Mouse (Mus musculus): ENCODE measurements around the gene Hspb7. TPM values are rescaled to one million over a fixed set of nuclear protein-coding genes. Genes with fewer than 3 reads are reported as not detected.

Gene Hspb7
- polyA plus RNA-seq (2016; fragmentation: Nextera tagmentation; extraction: Ambion mirVana) = 0.04 and 0.08 TPM in 2 replicates

DNA sequence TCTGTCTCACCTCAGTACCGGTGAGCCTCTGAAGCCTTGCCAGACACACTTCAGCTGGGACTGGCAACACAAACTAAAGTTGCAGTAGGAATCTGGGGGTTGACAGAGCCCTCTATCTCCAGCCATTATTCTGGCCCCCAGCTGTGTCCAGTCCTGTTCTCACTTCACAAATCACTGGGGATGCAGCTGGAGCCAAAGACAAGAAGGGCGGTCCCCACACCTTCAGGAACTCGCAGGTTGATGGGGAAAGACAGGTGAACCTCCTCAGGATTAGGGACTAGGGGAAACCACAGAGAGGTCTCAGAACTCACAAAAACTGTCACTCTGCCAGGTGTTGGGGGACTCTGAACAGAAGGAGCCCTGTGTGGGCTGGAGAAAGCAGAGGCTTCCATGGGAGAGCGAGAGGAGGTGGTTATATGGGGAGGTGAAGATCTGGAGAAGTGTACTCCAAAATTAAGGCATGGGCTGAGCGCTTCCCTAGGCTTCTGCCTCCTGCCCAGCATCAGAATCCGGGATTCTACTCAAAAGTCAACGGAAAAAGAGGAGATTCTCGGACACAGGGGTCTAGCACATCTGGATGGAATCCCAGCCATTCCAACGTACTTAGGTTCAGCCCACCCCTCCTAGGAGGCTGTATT is at the start of gene Hspb7:
Gene Hspb7 (plus strand): TSS at position 588 of the 638 bp plus-strand sequence.
- Histone ChIP-seq H3K9ac (no peak within 1 kb of the TSS), H3K4me3 (no peak within 1 kb of the TSS), H3K36me3 (no peaks in the 10 kb centered on the region), H3K4me2 (no peak within 1 kb of the TSS), H3K27ac (no peak within 1 kb of the TSS), H3K4me1 (peaks cover 17% of the 10 kb centered on the region), H3K9me3 (replicated peaks) (no peaks in the 10 kb centered on the region), H3K27me3 (replicated peaks) (peaks cover 60% of the 10 kb centered on the region)
- 49% methylated on average over 9 of the region's 9 CpGs for WGBS (ENCODE audit: insufficient replicate concordance)
- no peak for ATAC-seq

DNA sequence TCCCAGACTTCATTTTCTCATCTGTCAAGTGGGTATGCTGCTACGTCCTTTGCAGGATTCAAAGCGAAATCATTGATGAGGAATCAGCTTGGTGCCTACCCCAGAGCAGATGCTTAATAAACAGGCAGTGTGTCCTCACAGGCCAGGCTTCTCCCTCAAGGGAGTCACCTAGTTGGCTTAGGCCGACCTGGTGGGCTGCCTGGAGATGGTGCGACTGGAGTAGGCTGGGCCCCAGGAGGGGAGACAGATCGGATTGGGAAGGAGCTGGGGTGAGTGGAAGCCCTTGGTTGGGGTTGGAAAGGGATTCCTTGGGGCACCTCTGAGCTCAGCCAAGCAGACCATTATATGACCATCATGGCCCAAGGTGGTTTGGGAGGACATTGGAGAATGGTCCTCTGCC is 48.2 kb upstream of the Hspb7 start:
- Histone ChIP-seq H3K4me3 (no peak overlapping the region), H3K9me3 (replicated peaks) (no peaks in the 10 kb centered on the region), H3K9ac (no peak overlapping the region), H3K27ac (no peak overlapping the region), H3K36me3 (no peaks in the 10 kb centered on the region), H3K4me2 (no peak overlapping the region), H3K4me1 (peaks cover 8% of the 10 kb centered on the region), H3K27me3 (replicated peaks) (peaks cover 43% of the 10 kb centered on the region)
- no peak for ATAC-seq
- 74% methylated on average over 5 of the region's 5 CpGs for WGBS (ENCODE audit: insufficient replicate concordance)

DNA sequence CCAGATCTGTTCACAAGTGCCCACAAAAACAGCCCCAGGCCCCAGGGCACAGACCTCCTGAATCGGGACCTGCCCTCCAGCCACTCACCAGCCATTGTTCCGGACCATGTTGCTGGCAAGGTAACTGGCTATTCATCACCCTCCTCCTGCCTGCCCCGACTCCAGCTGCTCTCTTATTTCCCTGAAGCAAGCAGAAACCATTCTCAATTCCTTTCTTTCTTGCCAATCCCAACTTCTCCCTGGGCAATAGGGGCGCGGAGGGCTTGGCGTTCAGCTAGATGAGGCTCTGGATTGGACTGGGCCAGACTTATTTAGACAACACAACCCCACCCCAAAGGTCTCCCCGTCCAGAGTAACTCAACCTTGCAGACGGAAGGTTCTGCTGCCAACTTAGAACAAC is 40.9 kb upstream of the Hspb7 start:
- H3K4me1 ChIP-seq = peaks cover 7% of the 10 kb centered on the region
- WGBS (ENCODE audit: insufficient replicate concordance) = 61% methylated on average over 8 of the region's 8 CpGs
- no peak overlapping the region for H3K4me2 ChIP-seq
- H3K4me3 ChIP-seq = no peak overlapping the region
- no peaks in the 10 kb centered on the region for H3K9me3 ChIP-seq (replicated peaks)
- ATAC-seq = no peak
- no peaks in the 10 kb centered on the region for H3K36me3 ChIP-seq
- H3K27me3 ChIP-seq (replicated peaks) = peaks cover 56% of the 10 kb centered on the region
- H3K27ac ChIP-seq = no peak overlapping the region
- no peak overlapping the region for H3K9ac ChIP-seq

DNA sequence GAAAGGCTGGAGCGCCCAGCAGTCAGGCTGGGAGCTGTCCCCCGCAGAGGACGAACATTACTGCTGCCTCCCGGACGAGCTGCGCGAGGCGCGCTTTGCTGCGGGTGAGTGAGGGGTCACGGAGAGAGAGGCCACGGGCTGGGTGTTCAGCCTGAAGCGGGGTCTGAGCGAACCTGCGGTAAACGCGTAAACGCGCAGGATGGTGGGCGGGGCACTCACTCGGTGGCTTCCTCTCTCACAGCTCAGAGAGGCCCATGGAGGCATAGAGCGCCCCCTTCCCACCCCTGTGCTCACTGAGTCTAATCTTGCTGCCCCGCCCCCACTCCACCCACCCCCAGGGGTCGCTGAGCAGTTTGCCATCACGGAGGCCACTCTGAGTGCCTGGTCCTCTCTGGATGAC is 38.2 kb upstream of the Hspb7 start:
- peaks cover 68% of the 10 kb centered on the region for H3K27me3 ChIP-seq (replicated peaks)
- ATAC-seq = no peak
- no peak overlapping the region for H3K27ac ChIP-seq
- WGBS (ENCODE audit: insufficient replicate concordance) = 3% methylated on average over 24 of the region's 25 CpGs
- no peaks in the 10 kb centered on the region for H3K36me3 ChIP-seq
- peak overlapping the region; percentile 60 for H3K4me2 ChIP-seq
- no peaks in the 10 kb centered on the region for H3K9me3 ChIP-seq (replicated peaks)
- peaks cover 10% of the 10 kb centered on the region for H3K4me1 ChIP-seq
- H3K4me3 ChIP-seq = peak overlapping the region; percentile 27
- H3K9ac ChIP-seq = no peak overlapping the region

DNA sequence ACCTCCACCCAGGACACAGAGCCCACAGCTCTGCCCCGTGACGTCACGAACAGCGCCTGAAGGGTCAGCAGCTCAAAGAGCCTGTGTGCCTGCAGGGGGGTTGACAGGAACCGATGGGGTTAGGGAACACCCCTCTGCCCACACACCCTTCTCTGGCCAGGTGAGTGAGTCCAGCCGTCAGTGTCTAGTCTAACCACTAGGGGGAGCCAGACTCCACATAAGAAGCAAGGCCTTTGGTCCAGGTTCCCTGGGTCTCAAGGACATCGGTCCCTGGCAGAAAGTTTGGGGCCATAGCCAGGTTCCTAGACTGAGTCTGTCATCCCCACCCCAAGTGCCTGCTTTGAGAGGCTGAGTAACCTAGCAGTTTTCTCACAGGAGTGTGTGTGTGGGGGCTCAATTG is 35.3 kb upstream of the Hspb7 start:
- Histone ChIP-seq H3K36me3 (no peaks in the 10 kb centered on the region), H3K9ac (no peak overlapping the region), H3K4me3 (no peak overlapping the region), H3K27me3 (replicated peaks) (peaks cover 66% of the 10 kb centered on the region), H3K4me2 (no peak overlapping the region), H3K9me3 (replicated peaks) (no peaks in the 10 kb centered on the region), H3K27ac (no peak overlapping the region), H3K4me1 (peaks cover 10% of the 10 kb centered on the region)
- ATAC-seq = no peak
- 1% methylated on average over 7 of the region's 7 CpGs for WGBS (ENCODE audit: insufficient replicate concordance)

DNA sequence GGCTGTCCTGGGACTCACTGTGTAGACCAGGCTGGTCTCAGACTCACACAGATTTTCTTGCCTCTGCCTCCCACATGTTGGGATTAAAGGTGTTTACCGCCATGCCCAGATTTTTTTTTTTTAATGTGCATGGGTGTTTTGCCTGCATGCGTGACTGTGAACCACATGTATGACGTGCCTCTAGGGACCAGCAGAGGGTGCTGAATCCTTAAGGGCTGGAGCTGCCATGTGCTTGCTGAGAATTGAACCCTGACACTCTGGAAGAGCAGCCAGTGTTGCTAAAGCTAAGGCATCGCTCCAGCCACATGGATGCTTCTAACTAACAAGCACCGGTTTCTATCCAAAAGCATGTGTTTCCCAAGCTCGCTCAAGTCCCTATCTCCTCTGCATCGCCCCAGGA is 34.4 kb upstream of the Hspb7 start:
- 63% methylated on average over 7 of the region's 7 CpGs for WGBS (ENCODE audit: insufficient replicate concordance)
- no peak overlapping the region for H3K4me2 ChIP-seq
- no peaks in the 10 kb centered on the region for H3K9me3 ChIP-seq (replicated peaks)
- H3K36me3 ChIP-seq = no peaks in the 10 kb centered on the region
- H3K4me1 ChIP-seq = peaks cover 10% of the 10 kb centered on the region
- H3K9ac ChIP-seq = no peak overlapping the region
- peaks cover 59% of the 10 kb centered on the region for H3K27me3 ChIP-seq (replicated peaks)
- ATAC-seq = no peak
- H3K27ac ChIP-seq = no peak overlapping the region
- H3K4me3 ChIP-seq = no peak overlapping the region

DNA sequence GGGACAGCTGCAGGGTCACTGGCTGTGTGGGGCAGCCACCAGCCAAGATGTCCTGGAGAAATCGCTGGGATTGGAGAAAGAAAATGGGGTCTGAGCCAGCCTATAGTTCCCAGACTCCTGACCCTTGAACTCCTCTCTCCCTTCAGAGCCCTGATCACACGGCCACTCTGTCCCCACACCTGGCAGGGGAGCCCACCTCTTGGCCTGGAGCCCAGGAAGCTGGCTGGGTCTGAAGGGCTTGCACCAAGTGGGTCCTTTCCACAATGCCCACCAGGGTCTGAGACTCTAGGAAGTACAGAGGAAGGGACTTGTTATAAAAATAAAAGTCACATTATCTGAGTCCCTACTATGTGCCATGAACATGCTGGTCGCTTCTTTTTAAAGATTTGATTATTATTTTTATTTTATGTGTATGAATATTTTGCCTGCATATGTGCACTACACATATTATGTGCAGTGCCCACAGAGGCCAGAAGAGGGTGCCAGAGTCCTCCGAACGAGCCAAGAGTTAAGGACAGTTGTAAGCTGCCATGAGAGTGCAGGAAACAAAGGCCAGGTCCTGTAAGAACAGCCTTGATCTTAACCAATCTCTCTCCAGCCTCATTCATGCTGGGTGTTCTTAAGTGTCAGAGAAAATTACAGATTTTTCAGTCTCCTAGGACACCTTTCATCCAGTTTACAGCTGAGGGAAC is 33.3 kb upstream of the Hspb7 start:
- Histone ChIP-seq H3K4me3 (no peak overlapping the region), H3K9me3 (replicated peaks) (no peaks in the 10 kb centered on the region), H3K27me3 (replicated peaks) (peaks cover 57% of the 10 kb centered on the region), H3K4me2 (no peak overlapping the region), H3K9ac (no peak overlapping the region), H3K4me1 (peaks cover 8% of the 10 kb centered on the region), H3K36me3 (no peaks in the 10 kb centered on the region), H3K27ac (no peak overlapping the region)
- ATAC-seq = no peak
- whole genome bisulfite sequencing (ENCODE audit: insufficient replicate concordance) = 14% methylated on average over 5 of the region's 5 CpGs

DNA sequence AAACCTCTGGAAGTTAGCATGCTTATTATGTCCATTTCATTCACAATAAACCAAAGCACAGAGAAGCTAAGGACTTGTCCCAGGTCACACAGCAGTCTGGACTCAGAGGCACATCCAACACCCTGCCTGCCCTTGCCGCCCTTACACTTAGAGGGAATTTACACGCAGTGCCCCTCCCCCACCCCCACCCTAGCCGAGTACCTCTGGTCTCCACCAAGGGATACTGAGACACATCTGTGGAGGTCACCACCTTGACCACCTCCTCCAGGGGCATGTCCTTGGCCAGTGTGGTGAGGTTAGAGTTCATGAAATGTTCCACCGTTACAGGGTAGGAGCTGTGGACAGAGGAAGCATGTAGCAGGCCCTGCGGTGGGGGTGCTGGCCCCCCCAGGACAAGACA is 32.6 kb upstream of the Hspb7 start:
- no peak for ATAC-seq
- H3K27ac ChIP-seq = no peak overlapping the region
- H3K4me3 ChIP-seq = no peak overlapping the region
- no peaks in the 10 kb centered on the region for H3K9me3 ChIP-seq (replicated peaks)
- peaks cover 55% of the 10 kb centered on the region for H3K27me3 ChIP-seq (replicated peaks)
- H3K4me2 ChIP-seq = no peak overlapping the region
- H3K36me3 ChIP-seq = no peaks in the 10 kb centered on the region
- 44% methylated on average over 5 of the region's 5 CpGs for WGBS (ENCODE audit: insufficient replicate concordance)
- peaks cover 3% of the 10 kb centered on the region; the same call in 1 of the 2 replicates for H3K4me1 ChIP-seq
- no peak overlapping the region for H3K9ac ChIP-seq

DNA sequence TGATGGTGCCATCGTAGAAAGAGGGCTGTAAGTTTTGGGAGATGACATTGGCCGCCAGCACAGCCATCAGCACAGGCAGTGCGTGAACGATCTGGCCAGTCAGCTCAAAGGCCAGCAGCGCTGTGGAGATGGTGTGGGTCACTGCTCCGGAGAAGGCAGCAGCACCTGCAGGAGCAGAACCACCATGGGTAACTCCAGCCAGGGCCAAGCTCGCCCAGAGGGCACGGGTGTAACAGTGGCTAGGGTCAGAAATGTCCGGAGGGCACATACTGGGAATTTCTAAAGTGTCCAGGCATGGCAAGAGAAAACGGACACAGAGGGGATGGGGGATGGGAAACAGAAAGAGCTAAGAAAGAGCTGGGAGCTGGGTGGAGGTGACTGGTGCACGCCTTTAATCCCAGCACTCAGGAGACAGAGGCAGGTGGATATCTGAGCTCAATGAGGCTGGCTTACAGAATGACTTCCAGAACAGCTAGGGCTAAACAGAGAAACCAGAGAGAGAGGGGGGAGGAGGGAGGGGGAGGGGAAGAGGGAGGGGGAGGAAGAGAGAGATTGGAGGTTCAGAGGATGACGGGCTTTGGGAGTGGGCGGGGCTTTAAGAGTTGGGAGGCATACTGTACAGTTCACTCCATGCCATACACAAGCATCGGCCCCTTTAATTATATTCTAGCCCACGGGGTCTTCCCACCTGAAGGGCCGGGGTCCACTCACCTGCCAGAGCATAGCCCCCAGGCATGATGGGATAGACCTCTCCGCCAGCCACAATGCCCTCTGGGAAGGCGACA is 31.0 kb upstream of the Hspb7 start:
- no peak overlapping the region for H3K27ac ChIP-seq
- 60% methylated on average over 18 of the region's 18 CpGs for WGBS (ENCODE audit: insufficient replicate concordance)
- H3K4me2 ChIP-seq = no peak overlapping the region
- no peaks in the 10 kb centered on the region for H3K9me3 ChIP-seq (replicated peaks)
- H3K27me3 ChIP-seq (replicated peaks) = peaks cover 48% of the 10 kb centered on the region
- H3K36me3 ChIP-seq = no peaks in the 10 kb centered on the region
- no peak overlapping the region for H3K4me3 ChIP-seq
- H3K4me1 ChIP-seq = 0 out of 2 replicates have a peak, but pooled peaks cover 3% of the 10 kb centered on the region
- ATAC-seq = no peak
- no peak overlapping the region for H3K9ac ChIP-seq

DNA sequence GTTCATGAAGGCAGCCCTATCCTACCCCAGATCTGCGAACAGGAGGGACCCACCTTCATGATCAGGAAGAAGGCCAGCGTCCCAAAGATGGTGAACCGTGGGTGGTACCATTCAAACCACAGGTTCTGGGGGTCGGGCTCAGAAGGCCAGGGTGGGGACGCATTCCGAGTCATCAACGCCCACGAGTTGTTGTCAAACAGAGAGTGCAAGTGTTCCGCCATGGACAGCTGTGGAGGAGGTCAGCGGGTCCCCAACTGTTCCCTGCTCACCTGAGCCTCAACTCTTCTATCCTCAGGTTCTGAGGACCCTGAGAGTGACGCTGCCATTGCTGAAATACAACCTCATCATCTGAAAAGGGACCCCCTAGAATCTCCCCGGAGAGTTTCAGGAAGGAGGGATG is 29.3 kb upstream of the Hspb7 start:
- Histone ChIP-seq H3K4me1 (0 out of 2 replicates have a peak, but pooled peaks cover 2% of the 10 kb centered on the region), H3K27me3 (replicated peaks) (peaks cover 54% of the 10 kb centered on the region), H3K9ac (no peak overlapping the region), H3K4me3 (no peak overlapping the region), H3K36me3 (no peaks in the 10 kb centered on the region), H3K27ac (no peak overlapping the region), H3K9me3 (replicated peaks) (no peaks in the 10 kb centered on the region), H3K4me2 (no peak overlapping the region)
- 57% methylated on average over 12 of the region's 12 CpGs for WGBS (ENCODE audit: insufficient replicate concordance)
- ATAC-seq = no peak

DNA sequence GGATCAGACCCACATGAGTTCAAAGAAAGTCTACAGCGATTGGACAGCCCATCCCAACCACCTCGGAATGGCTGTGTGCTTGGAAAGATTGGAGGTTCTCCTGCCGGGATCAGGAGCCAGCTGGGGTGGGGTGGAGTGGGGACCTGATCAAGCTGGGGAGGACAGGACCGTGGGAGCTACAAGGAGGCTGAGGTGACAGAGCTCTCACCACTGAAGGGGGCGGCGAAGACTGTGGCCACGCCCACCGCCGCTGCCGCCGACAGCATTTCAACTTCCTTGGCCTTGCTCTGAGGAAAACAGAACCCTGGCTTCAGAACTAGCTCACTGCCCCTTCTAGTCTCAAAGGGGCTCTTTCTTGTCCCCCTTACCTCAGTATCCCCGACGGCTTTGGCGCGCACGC is 25.8 kb upstream of the Hspb7 start:
- Histone ChIP-seq H3K4me3 (no peak overlapping the region), H3K9ac (no peak overlapping the region), H3K4me1 (0 out of 2 replicates have a peak, but pooled peaks cover 2% of the 10 kb centered on the region), H3K27me3 (replicated peaks) (peaks cover 74% of the 10 kb centered on the region), H3K9me3 (replicated peaks) (no peaks in the 10 kb centered on the region), H3K4me2 (peak overlapping the region; percentile 22), H3K36me3 (no peaks in the 10 kb centered on the region), H3K27ac (no peak overlapping the region)
- WGBS (ENCODE audit: insufficient replicate concordance) = 17% methylated on average over 16 of the region's 16 CpGs
- ATAC-seq = no peak

DNA sequence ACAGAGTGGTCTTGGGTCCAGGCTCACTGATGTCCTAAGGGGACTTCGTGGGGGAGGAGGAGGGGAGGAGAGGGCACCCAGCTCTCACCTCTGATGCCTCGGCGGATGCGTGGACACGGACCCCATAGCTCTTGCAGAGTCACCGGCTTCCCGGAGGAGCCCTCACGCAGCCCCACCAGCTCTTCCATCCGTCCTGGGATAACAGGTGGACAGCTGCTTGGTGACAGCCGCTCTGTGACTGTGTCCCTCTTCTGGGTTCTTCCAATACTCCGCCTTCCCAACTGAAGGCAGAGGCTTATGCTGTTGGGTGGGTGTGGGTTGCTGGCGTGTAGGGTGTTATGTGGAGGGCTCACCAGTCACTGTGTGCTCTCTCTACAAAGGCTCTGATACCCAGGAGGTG is 22.7 kb upstream of the Hspb7 start:
- no peak overlapping the region for H3K9ac ChIP-seq
- H3K36me3 ChIP-seq = no peaks in the 10 kb centered on the region
- H3K4me2 ChIP-seq = no peak overlapping the region
- no peaks in the 10 kb centered on the region for H3K9me3 ChIP-seq (replicated peaks)
- 0 out of 2 replicates have a peak, but pooled peaks cover 2% of the 10 kb centered on the region for H3K4me1 ChIP-seq
- peaks cover 53% of the 10 kb centered on the region for H3K27me3 ChIP-seq (replicated peaks)
- H3K4me3 ChIP-seq = no peak overlapping the region
- 66% methylated on average over 12 of the region's 12 CpGs for WGBS (ENCODE audit: insufficient replicate concordance)
- ATAC-seq = no peak
- no peak overlapping the region for H3K27ac ChIP-seq

Measured in liver, embryonic 12.5 days (tissue).